Mouse (Mus musculus) hindbrain, embryonic 12.5 days (tissue): ENCODE data around the gene Olfr1043. TPM values are rescaled to one million over a fixed set of nuclear protein-coding genes. Genes with fewer than 3 reads are reported as not detected.
"Not testable (repeated sequence)": the region's sequence is repeated elsewhere in the genome, so short reads cannot be mapped to it uniquely, and the experiment has no call there.

ENCODE experiments used
- ATAC-seq: fragments of 200-750 bp; cut with Nextera tagmentation; 2 replicates; pipeline ENCODE4 v1.8.0; 2017; ENCODE audit warnings: moderate TSS enrichment; ENCODE audit not compliant: low FRiP score
- H3K27ac ChIP-seq: fragments of 300-500 bp; sonication (generic); 2 replicates; pipeline ENCODE4 v1.5.1; 2016; ENCODE audit warnings: mild to moderate bottlenecking
- H3K27me3 ChIP-seq: fragments of 300-500 bp; sonication (generic); 2 replicates; pipeline ENCODE4 v1.6.1; 2016; ENCODE audit warnings: mild to moderate bottlenecking
- H3K36me3 ChIP-seq: fragments of 300-500 bp; sonication (generic); 2 replicates; pipeline ENCODE4 v1.6.1; 2016; ENCODE audit warnings: mild to moderate bottlenecking
- H3K4me1 ChIP-seq: fragments of 300-500 bp; sonication (generic); 2 replicates; pipeline ENCODE4 v1.6.1; 2016
- H3K4me2 ChIP-seq: fragments of 300-500 bp; sonication (generic); replicated peaks from 2 replicates; pipeline ENCODE4 v1.6.1; 2016; ENCODE audit warnings: mild to moderate bottlenecking
- H3K4me3 ChIP-seq: fragments of 300-500 bp; sonication (generic); 2 replicates; pipeline ENCODE4 v1.5.1; 2016; ENCODE audit warnings: mild to moderate bottlenecking
- H3K9ac ChIP-seq: fragments of 300-500 bp; sonication (generic); 2 replicates; pipeline ENCODE4 v1.6.1; 2016; ENCODE audit warnings: mild to moderate bottlenecking, moderate library complexity
- H3K9me3 ChIP-seq: fragments of 300-500 bp; sonication (generic); replicated peaks from 2 replicates; pipeline ENCODE4 v1.6.1; 2016; ENCODE audit warnings: mild to moderate bottlenecking
- WGBS: fragments of 180-500 bp; shearing (Covaris S2); methylation state at CpG from one replicate; pipeline ENCODE4 v1.1.7; 2016; 5-methylcytosine and 5-hydroxymethylcytosine counted together
- polyA plus RNA-seq: library from polyadenylated mRNA; unstranded; fragments of >200 nt; fragmentation: Nextera tagmentation; extraction: Ambion mirVana; gene quantifications from 2 replicates; pipeline ENCODE4 v1.2.1, GENCODE M21; 2016

Olfr1043 gene
- not detected in 2 replicates for polyA plus RNA-seq

GRCm38 (mm10) chr2:86167422-86167821 is at the start of gene Olfr1043:
TSS of gene Olfr1043 (minus strand) at chr2:86167522.
- ATAC-seq = no peak
- 93% methylated on average over 2 of the region's 2 CpGs for WGBS
- Histone ChIP-seq H3K4me1 (no peaks in the 10 kb centered on the region), H3K27me3 (no peaks in the 10 kb centered on the region), H3K9me3 (no peaks in the 10 kb centered on the region), H3K4me3 (no peak within 1 kb of the TSS), H3K9ac (no peak within 1 kb of the TSS), H3K36me3 (no peaks in the 10 kb centered on the region), H3K27ac (no peak within 1 kb of the TSS), H3K4me2 (no peak within 1 kb of the TSS)

GRCm38 (mm10) chr2:86202909-86203308 is 35.6 kb upstream of the Olfr1043 start, which contains the start of gene Olfr1045:
TSS of gene Olfr1045 (minus strand) at chr2:86203009.
- ATAC-seq = no peak
- Histone ChIP-seq H3K36me3 (no peaks in the 10 kb centered on the region), H3K4me2 (no peak within 1 kb of the TSS), H3K9ac (no peak within 1 kb of the TSS), H3K27me3 (no peaks in the 10 kb centered on the region), H3K4me3 (no peak within 1 kb of the TSS), H3K27ac (no peak within 1 kb of the TSS), H3K9me3 (no peaks in the 10 kb centered on the region), H3K4me1 (no peaks in the 10 kb centered on the region)

- H3K4me2 ChIP-seq = no peak overlapping the region
- no peak overlapping the region for H3K9ac ChIP-seq
- no peaks in the 10 kb centered on the region for H3K4me1 ChIP-seq
- no peak overlapping the region for H3K27ac ChIP-seq
- 59% methylated on average over 1 of the region's 1 CpGs for WGBS
- no peak for ATAC-seq
- H3K36me3 ChIP-seq = no peaks in the 10 kb centered on the region
- H3K9me3 ChIP-seq = no peaks in the 10 kb centered on the region
- H3K4me3 ChIP-seq = no peak overlapping the region
- no peaks in the 10 kb centered on the region for H3K27me3 ChIP-seq
These were observed 28.5 kb upstream of the Olfr1043 start for GRCm38 (mm10) chr2:86195863-86196262.

- no peak for ATAC-seq
- H3K4me3 ChIP-seq = no peak within 1 kb of the TSS
These were observed 18.3 kb upstream of the Olfr1043 start, which contains the start of gene Olfr52 for GRCm38 (mm10) chr2:86185583-86185982. TSS of gene Olfr52 (minus strand) at chr2:86185683.

GRCm38 (mm10) chr2:86179950-86180349 is 12.6 kb upstream of the Olfr1043 start:
- H3K9me3 ChIP-seq = no peaks in the 10 kb centered on the region
- H3K4me2 ChIP-seq = no peak overlapping the region
- no peak overlapping the region for H3K4me3 ChIP-seq
- no peaks in the 10 kb centered on the region for H3K36me3 ChIP-seq
- H3K27me3 ChIP-seq = no peaks in the 10 kb centered on the region
- 67% methylated on average over 3 of the region's 3 CpGs for WGBS
- H3K27ac ChIP-seq = no peak overlapping the region
- no peaks in the 10 kb centered on the region for H3K4me1 ChIP-seq
- ATAC-seq = no peak
- no peak overlapping the region for H3K9ac ChIP-seq

More at GRCm38 (mm10) chr2:86185583-86185982, 18.3 kb upstream of the Olfr1043 start, which contains the start of gene Olfr52:
- Histone ChIP-seq H3K9me3 (no peaks in the 10 kb centered on the region), H3K36me3 (no peaks in the 10 kb centered on the region), H3K4me2 (no peak within 1 kb of the TSS), H3K27ac (no peak within 1 kb of the TSS), H3K27me3 (no peaks in the 10 kb centered on the region), H3K4me1 (no peaks in the 10 kb centered on the region), H3K9ac (no peak within 1 kb of the TSS)

DNA sequence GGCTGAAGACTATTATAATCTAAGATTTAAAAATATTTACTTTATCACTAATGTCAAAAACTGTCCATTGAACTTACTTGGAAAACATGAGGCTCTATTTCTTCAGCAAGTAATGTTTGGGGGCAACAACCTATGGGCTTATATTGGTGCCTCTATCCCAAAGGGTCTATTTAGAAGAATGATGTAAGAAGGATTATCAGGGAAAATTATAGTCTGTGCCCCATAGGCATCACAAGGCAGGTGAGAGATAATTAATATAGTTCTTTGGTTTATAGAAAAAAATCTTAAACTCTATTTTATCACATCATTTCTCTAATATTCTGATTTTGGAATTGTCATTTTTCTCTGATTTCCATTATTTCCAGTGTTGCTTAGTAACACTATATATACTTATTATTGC is 10.4 kb upstream of the Olfr1043 start, which contains the start of gene Olfr1044:
Gene Olfr1044 (minus strand): TSS at position 101 of the 400 bp plus-strand sequence.
- Histone ChIP-seq H3K9me3 (no peaks in the 10 kb centered on the region), H3K4me1 (no peaks in the 10 kb centered on the region), H3K4me3 (no peak within 1 kb of the TSS), H3K27me3 (no peaks in the 10 kb centered on the region), H3K4me2 (no peak within 1 kb of the TSS), H3K36me3 (no peaks in the 10 kb centered on the region), H3K27ac (no peak within 1 kb of the TSS), H3K9ac (no peak within 1 kb of the TSS)
- no peak for ATAC-seq

DNA sequence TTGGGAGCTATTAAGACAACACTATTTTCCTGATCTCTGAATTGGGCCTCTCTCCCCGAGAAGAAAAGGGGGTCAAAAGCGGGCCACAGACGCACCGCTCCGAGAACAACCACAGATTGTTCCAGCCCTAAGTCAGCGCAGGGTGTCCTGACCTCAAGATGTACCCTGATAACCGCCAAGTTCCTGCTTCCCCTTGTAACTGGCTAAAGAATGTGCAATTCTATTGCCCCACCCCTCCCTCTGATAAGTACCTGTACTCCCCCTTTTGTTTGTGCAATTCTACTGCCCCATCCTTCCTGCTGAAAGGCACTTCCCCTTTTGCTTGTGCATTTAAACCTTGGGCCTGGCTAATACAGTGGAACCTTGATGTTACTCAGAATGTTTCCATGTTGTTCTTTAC is 8.1 kb upstream of the Olfr1043 start:
- not testable (repeated sequence) for H3K36me3 ChIP-seq, H3K27ac ChIP-seq, H3K9ac ChIP-seq, H3K9me3 ChIP-seq, H3K4me2 ChIP-seq, H3K4me1 ChIP-seq, ATAC-seq, H3K4me3 ChIP-seq, H3K27me3 ChIP-seq
- 88% methylated on average over 7 of the region's 7 CpGs for WGBS

DNA sequence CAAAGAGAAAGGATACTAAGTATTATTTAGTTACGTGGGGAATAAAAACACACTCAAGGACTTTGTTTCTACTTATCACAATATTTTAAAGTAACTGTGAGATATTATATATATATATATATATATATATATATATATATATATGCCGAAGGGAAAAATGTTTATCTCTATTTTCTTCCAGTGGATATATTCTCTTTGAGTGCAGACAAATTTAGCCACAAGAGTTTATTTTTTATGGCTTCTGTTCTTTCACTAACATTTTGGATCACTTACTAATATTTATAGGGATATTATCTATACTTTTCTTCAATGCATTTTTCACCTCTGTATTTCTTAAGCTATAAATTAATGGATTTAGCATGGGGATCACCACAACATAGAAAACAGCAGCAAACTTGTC is 5.6 kb downstream of the Olfr1043 start, which contains the start of gene Olfr1042:
Gene Olfr1042 (minus strand): TSS at position 101 of the 400 bp plus-strand sequence.
- 90% methylated on average over 2 of the region's 2 CpGs for WGBS
- no peaks in the 10 kb centered on the region for H3K27me3 ChIP-seq
- H3K27ac ChIP-seq = no peak within 1 kb of the TSS
- H3K4me2 ChIP-seq = no peak within 1 kb of the TSS
- H3K4me1 ChIP-seq = no peaks in the 10 kb centered on the region
- no peaks in the 10 kb centered on the region for H3K9me3 ChIP-seq
- H3K4me3 ChIP-seq = no peak within 1 kb of the TSS
- ATAC-seq = no peak
- no peak within 1 kb of the TSS for H3K9ac ChIP-seq
- no peaks in the 10 kb centered on the region for H3K36me3 ChIP-seq

DNA sequence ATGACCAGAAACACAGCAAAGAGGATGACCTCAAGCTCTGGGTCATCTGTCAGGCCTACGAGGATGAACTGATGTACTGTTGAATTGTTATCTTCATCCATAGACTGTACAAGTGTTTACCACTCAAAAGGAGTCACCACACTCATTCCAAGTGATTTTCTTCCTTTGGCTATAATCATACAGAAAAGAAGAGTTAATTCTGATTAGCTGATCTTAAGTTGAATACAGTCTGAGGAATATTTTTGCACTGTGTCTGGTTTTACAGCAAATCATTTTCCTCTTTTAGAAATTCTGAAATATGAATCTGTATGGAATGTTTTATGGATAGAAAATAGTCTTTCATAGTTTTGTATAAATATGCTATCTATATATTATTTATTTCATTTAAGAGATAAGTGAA is 20.7 kb downstream of the Olfr1043 start, which contains the start of gene Olfr1040:
Gene Olfr1040 (minus strand): TSS at position 101 of the 400 bp plus-strand sequence.
- Histone ChIP-seq H3K9me3 (no peaks in the 10 kb centered on the region), H3K27me3 (no peaks in the 10 kb centered on the region), H3K36me3 (no peaks in the 10 kb centered on the region), H3K4me3 (no peak within 1 kb of the TSS), H3K4me1 (no peaks in the 10 kb centered on the region), H3K27ac (no peak within 1 kb of the TSS), H3K4me2 (no peak within 1 kb of the TSS), H3K9ac (no peak within 1 kb of the TSS)
- 88% methylated on average over 1 of the region's 1 CpGs for WGBS
- no peak for ATAC-seq

GRCm38 (mm10) chr2:86135828-86136227 is 31.5 kb downstream of the Olfr1043 start, which contains the start of gene Olfr1039:
TSS of gene Olfr1039 (minus strand) at chr2:86135928.
- Histone ChIP-seq H3K9ac (no peak within 1 kb of the TSS), H3K36me3 (no peaks in the 10 kb centered on the region), H3K27ac (no peak within 1 kb of the TSS), H3K4me1 (no peaks in the 10 kb centered on the region), H3K4me2 (no peak within 1 kb of the TSS), H3K27me3 (no peaks in the 10 kb centered on the region), H3K9me3 (no peaks in the 10 kb centered on the region), H3K4me3 (no peak within 1 kb of the TSS)
- no peak for ATAC-seq
- WGBS = 89% methylated on average over 1 of the region's 1 CpGs

Other genes starting within 250 kb of the Olfr1043 start
- not detected in 2 replicates for gene Olfr1026, start 246.0 kb downstream of the Olfr1043 start, polyA plus RNA-seq
- gene Olfr1028, start 217.1 kb downstream of the Olfr1043 start, polyA plus RNA-seq = not detected in 2 replicates
- gene Olfr1029, start 193.6 kb downstream of the Olfr1043 start, polyA plus RNA-seq = not detected in 2 replicates
- gene Olfr1030, start 188.2 kb downstream of the Olfr1043 start, polyA plus RNA-seq = not detected in 2 replicates
- gene Olfr1031, start 177.2 kb downstream of the Olfr1043 start, polyA plus RNA-seq = not detected in 2 replicates
- gene Olfr1032, start 162.0 kb downstream of the Olfr1043 start, polyA plus RNA-seq = not detected in 2 replicates
- gene Olfr1033, start 146.9 kb downstream of the Olfr1043 start, polyA plus RNA-seq = not detected in 2 replicates
- gene Olfr1034, start 121.7 kb downstream of the Olfr1043 start, polyA plus RNA-seq = not detected in 2 replicates
- gene Olfr1036, start 93.5 kb downstream of the Olfr1043 start, polyA plus RNA-seq = not detected in 2 replicates
- not detected in 2 replicates for gene Olfr1037, start 80.1 kb downstream of the Olfr1043 start, polyA plus RNA-seq
- gene Olfr1039, start 31.6 kb downstream of the Olfr1043 start, polyA plus RNA-seq = not detected in 2 replicates
- not detected in 2 replicates for gene Olfr1040, start 20.8 kb downstream of the Olfr1043 start, polyA plus RNA-seq
- gene Olfr1042, start 5.7 kb downstream of the Olfr1043 start, polyA plus RNA-seq = not detected in 2 replicates
- not detected in 2 replicates for gene Olfr1044, start 10.3 kb upstream of the Olfr1043 start, polyA plus RNA-seq
- gene Olfr52, start 18.2 kb upstream of the Olfr1043 start, polyA plus RNA-seq = not detected in 2 replicates
- gene Olfr1045, start 35.5 kb upstream of the Olfr1043 start, polyA plus RNA-seq = not detected in 2 replicates
- not detected in 2 replicates for gene Olfr1046, start 51.8 kb upstream of the Olfr1043 start, polyA plus RNA-seq
- not detected in 2 replicates for gene Olfr1047, start 63.9 kb upstream of the Olfr1043 start, polyA plus RNA-seq
- gene Olfr1048, start 72.8 kb upstream of the Olfr1043 start, polyA plus RNA-seq = not detected in 2 replicates
- gene Olfr1049, start 90.8 kb upstream of the Olfr1043 start, polyA plus RNA-seq = not detected in 2 replicates
- gene Olfr1051, start 111.6 kb upstream of the Olfr1043 start, polyA plus RNA-seq = not detected in 2 replicates
- not detected in 2 replicates for gene Olfr1052, start 124.9 kb upstream of the Olfr1043 start, polyA plus RNA-seq
- gene Olfr1053, start 147.8 kb upstream of the Olfr1043 start, polyA plus RNA-seq = not detected in 2 replicates
- gene Olfr1054, start 167.9 kb upstream of the Olfr1043 start, polyA plus RNA-seq = not detected in 2 replicates
- not detected in 2 replicates for gene Olfr1055, start 182.8 kb upstream of the Olfr1043 start, polyA plus RNA-seq
- gene Olfr1056, start 194.9 kb upstream of the Olfr1043 start, polyA plus RNA-seq = not detected in 2 replicates
- not detected in 2 replicates for gene Olfr1057, start 210.9 kb upstream of the Olfr1043 start, polyA plus RNA-seq
- gene Olfr1058, start 221.0 kb upstream of the Olfr1043 start, polyA plus RNA-seq = not detected in 2 replicates
- not detected in 2 replicates for gene Olfr1061, start 246.5 kb upstream of the Olfr1043 start, polyA plus RNA-seq